Mouse (Mus musculus) lung, postnatal 4 days (tissue): ENCODE measurements around the gene Ndst4.

Experiments used
- DNase-seq, 2 experiments: peaks; one replicate each; pipeline ENCODE4 v3.0.0; 2021

Gene Ndst4

DNA sequence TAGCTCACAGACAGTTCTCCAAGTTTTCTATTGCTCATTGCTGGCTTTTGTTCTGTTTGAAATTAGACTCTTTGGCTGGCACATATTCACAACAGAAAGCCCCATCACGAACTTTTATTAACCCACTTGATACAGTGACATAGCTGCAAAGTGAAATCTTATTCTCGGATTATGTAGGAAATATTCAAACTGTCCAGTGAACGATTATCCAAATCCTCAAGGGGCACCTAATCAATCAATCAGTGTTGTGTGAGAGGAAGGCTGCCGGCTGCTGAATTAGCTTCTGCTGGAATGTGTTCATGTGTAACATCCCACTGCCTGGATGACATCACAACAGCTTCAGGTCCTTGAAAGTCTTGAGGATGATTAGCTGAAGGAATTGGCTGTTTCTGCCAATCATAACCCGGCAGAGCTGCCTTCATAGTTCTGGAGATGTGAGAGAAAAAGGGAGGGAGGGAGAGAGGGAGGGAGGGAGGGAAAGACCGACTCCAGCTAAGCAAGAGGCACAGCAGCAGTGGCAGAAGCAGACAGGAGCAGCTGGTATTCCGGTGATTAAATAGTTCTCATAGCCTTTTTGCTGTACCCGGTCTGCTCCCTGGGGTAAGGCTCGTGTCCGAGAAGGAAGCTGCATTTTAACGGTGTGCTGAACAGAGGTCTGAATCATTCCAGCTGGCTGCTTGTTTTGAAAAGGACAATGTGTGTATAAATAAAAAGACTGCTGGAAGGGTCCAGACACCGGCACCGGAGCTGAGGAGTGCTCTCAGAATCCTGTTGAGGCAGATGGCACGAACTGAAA, at the start of gene Ndst4:
Gene Ndst4 (plus strand): TSS at position 476 of the 796 bp plus-strand sequence.
- peak; percentile 4 to 21 for DNase-seq

DNA sequence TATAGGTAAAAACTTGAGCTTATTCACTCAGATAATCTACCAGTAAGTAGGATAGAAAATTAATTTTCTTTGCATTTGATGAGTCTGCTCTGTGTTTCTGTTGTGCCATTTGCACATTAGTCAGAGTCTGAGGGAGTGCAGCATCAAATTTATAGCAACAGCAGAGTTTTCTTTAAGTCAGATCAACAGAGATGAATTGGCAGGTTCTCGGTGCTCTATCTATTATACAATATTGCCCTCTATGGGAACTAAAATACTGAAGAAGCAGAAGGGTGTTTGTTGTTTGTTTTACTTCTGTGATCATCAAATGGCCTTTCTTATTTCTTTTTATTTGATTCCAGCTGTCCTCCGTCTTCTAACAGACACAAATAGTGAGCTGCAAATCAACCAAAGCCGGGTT, 6.4 kb upstream of the Ndst4 start:
- no peak for DNase-seq

DNA sequence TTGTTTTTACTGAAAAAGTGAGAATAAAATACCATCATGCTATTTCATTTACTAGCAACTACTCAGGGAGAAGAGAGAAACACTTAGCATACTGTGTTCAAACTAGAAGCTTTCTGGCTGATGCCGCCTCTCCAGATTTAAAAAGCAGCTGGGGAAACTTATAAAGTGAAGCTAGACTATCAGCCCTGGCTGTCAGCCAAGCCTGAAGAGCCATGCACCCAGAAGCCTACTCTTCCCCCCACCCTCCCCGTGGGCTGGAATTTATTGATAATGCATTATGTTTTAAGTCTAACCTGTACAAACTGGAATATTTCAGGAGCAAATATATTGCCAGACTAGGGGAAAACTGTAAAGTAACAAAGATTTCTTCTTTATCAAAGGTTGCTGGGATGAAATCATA, 2.6 kb downstream of the Ndst4 start:
- no peak for DNase-seq

DNA sequence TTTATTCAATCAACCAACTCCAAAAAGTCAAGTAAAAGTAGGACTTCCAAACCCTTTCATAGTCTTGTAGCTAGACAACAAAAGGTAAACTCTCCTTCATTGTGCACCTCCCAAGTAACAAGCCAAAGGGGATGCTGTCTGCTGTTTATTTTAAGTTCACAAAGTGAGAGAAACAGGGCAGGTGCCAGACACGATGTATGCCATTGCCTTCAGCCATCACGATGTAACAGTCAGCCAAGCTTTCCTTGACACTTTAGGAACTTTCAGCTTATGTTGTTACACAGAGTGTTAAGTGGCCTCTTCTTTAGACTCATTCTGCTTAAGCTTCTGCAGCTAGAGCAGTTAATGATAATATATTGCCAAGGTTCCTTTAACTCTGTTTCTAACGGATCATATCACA, 3.1 kb downstream of the Ndst4 start:
- DNase-seq = no peak

DNA sequence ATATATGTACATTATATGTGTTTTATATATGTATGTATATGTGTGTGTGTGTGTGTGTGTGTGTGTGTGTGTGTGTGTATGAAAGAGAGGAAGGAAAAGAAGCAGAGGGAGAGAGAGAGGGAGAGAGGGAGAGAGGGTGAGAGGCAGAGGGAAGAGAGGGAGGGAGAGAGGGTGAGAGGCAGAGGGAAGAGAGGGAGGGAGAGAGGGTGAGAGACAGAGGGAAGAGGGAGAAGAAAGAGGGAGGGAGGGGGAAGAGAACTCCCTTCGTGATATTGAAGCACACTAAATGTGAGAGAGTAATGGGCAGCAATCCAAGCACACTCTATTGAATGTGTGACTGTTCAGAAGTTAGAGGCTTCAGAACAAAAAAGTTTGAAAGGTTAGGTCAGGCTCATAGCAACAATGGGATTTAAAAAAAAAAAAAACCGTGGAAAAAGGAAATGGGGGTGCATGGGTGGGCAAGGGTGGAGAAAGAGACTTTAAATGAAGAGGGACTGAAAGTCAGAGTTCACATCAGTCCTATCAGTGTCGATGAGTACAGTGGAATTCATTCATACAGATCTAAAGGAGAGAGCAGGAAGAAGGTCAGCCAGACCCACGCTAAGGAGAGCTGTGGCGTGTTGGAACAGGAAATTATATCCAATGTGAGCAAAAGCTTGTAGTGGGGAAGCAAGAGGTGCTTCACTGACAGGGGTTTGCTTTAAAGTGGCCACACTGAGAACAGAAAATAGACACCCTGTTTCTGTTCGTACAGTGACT, 63.2 kb downstream of the Ndst4 start:
- DNase-seq = no peak

DNA sequence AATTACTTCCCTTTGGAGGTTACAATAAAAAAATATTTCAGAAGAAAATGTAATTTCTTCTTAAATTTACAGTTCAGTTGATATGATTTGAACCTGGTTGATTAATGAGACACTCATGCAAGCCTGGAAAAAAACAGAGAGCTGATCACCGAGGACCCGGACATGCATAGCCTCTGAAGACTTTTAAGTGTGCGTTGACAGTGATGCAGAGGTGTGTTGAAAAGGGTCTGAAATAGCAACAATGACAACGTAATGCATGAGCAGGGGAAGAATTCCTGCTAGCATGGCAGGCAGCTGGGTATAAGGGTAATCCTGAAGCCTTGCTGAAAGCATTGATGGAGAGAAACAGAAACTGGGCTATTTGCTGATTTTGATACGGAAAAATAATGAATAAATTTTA, 106.2 kb downstream of the Ndst4 start:
- no peak for DNase-seq

DNA sequence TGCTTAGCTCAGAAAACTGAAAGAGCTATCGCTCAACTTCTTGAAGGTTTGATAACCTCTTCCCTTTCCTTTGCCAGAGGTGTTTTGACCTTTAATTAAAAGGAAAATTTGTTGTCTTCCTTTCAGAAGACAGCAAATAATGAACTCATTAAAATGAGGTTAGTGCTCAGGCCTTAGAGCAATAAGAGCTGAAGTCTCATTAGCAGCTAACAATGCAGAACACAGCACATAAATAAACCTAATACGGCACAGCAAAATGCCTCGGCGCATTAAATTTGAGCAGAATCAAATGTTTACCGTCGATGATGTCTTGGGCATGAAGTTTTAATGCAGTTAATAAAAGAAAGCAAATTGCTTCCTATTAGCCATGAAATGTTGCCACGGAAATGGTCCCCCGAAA, 129.5 kb downstream of the Ndst4 start:
- no peak for DNase-seq

DNA sequence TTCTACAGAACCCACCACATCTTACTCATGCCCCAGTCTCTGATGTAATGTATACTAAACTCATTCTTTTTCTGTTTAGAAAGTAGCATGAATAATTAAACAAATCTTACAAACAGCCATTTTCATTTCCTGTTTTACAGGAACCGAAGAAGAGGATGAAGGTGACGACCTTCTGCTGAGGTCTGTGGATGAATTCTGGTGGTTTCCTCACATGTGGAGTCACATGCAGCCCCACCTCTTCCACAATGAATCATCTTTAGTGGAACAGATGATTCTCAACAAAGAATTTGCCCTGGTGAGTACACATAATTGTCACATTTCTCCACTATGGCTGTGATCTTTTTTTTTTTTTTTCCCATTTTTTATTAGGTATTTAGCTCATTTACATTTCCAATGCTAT, 166.7 kb downstream of the Ndst4 start:
- DNase-seq = no peak

DNA sequence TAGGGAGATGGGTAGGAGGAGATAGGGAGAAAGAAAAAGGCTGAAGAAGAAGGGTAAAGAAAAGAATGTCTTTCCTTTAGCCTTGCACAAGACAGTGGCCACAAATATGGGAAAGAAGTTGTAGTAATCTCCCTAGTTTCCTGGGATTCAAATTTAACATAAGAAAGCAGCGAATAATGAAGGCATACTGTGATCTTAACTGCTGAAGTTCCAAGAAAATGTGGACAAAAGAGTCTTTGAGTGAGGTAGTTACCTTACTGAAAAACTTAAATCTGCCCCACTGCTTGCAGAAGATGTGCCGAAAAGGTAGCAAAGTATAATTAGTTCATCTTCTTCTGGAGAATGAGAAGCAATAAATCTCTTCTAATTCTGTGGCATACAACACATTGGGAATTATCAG, 228.4 kb downstream of the Ndst4 start:
- no peak for DNase-seq

DNA sequence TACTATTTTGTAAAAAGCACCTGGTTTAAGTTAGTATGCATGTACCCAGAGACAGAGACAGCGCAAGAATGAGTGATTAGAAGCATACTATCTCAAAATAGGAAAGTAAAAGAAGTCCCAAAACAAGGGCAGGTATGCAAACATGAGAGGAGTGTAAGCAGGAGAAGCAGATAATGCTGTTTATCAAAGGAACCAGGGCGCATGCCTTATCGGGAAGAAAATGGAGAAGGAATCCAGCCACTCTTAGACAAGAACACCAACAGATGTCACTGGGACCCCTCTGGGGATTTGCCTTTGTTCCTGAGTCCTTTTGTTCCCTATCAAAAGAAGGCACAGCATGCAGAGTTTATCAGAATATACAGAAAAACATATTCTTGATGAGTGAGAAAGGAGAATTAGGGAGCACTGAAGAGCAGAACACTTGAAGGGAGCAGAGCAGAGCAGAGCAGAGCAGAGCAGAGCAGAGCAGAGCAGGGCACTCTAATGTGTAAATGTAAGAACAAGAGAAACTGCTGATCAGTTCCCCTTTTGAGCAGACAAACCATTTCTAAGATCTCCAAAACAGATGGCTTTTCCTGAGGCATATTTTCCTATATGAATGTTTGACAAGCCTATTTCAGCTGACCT, 251.2 kb downstream of the Ndst4 start:
- no peak for DNase-seq

DNA sequence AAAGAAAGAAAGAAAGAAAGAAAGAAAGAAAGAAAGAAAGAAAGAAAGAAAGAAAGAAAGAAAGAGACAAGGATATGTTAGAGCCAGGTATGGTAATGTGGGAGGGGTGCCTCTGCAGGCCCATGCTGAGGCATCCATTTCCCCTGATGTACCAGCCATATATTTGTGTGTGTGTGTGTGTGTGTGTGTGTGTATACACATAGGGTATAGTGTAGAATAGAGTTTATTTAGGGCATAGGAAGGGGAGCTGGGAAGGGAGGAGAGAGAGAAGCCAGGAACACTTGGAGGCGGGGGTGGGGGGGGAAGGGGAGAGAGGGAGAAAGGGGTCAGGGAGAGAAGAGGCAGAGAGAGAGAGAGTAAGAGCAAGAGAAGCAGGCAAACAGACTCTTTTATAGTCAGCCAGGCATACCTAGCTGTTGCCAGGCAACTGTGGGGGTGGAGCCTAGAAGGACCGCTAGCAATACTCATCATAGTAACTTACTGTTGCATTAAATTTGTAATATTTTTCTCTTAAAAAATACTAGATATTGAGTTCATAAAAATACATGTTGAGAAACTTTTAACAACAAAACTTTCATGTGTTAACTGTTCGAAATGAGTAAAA, 256.3 kb downstream of the Ndst4 start:
- no peak for DNase-seq

DNA sequence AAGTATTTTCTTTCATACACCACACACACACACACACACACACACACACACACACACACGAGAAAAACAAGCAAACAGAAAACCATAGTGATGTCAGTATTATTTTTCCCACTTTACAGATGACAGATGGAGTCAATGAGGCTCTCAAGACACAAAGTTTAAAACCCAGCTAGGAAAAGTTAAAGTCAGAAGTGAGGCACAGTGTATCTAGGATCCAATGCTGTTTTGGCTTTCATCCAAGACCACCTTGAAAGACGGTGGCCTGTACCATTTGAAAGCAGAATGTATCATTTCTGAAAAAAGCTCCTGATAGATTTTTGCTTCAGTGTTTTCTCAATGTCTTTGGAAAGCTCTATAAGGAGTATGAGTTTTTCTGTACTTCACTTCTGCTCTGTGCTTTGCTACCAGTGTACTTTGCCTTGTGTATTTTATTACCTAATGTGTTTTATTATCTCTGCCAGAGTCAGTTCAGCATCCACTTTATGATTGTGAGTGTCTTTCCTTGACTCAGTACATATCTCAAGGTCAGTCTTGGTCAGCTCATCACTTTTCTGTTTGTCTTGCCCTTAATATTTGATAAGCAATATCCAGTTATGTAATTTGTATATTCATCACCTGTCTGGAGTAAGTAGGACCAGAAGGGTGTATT, 257.1 kb downstream of the Ndst4 start:
- no peak for DNase-seq

DNA sequence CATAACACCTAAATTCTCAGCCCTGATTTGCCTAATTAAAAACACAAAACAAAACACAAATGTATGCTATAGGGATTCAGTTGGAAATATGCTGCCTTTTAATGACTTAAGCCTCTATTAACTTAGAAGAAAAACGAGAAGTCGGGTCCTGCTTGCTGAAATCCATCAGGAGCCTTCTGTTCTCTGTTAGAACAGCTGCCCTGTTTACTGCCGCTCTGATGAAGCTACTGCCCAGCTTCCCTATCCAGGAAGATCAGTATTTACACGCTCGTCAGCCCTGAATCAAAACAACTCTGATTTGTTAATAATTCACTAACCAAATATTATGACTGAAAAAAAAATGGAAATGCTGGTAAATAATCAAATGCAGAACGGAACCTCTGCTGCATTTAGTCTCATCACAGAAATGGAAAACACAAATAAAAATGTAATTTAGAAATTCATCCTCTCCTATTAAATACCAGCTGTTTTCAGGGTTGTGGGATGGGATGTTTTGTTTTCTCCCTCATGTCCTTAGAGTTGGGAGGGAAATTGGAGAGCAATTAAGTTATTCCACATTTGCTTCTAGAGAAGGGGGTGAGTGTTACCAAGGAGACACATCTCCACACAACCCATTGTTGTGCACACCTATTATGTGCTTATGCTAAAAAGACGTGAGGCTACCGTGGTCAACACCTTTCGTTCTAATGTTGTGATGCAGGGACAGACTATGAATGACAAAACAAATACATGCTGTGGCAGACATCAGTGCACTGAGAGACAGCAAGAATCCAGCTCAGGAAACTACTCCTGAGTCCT, 270.3 kb downstream of the Ndst4 start:
- no peak for DNase-seq

DNA sequence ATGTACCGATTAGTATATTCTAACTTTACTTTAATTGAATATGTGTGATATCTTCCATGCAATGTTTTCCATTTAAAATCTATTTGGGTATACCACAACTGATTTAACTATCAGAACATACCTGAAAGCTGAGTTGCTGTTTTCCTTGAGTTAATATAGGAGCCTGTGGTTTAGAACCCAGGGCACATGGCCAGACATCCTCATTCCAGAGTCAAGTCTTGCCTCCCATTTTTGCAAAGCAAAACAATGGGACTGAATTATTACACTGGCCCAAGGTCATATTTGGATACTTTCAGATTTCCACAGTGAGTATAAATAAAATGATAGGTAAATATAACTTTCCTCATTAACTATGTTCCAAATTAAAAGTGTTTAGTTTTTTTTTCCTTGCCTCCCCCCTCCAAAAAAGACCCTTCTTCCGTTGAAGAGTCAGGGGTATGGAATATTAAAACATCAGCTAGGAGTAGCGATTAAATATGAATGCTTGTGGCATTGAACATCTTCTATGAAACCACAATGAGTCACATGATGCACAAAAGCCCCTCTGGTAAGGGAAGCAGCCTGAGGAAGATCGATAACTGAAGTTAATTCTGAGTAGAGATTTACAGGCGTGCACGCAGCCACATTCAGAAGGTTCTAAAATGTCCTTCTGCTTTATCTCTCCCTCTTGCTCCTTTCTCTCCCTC, 271.5 kb downstream of the Ndst4 start:
- no peak for DNase-seq

DNA sequence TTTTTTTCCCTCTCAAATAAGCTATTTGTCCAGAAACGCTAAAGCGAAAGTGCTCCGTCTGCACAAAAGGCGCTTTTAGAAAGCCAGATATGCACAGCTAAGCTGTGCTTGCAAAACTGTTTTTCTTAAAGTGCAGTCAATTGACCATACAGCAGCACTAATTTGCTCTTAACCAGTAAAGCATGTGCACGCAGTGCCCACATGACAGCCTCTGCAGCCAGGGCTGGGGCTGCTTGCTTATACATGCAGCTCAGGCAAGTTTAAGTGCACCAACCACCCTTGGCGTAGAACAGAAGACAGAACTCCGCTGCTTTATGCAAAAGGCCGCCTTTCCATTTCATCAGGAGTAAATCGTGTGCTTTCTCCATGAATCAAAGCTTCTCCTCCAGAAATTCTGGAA, 275.0 kb downstream of the Ndst4 start:
- DNase-seq = no peak

DNA sequence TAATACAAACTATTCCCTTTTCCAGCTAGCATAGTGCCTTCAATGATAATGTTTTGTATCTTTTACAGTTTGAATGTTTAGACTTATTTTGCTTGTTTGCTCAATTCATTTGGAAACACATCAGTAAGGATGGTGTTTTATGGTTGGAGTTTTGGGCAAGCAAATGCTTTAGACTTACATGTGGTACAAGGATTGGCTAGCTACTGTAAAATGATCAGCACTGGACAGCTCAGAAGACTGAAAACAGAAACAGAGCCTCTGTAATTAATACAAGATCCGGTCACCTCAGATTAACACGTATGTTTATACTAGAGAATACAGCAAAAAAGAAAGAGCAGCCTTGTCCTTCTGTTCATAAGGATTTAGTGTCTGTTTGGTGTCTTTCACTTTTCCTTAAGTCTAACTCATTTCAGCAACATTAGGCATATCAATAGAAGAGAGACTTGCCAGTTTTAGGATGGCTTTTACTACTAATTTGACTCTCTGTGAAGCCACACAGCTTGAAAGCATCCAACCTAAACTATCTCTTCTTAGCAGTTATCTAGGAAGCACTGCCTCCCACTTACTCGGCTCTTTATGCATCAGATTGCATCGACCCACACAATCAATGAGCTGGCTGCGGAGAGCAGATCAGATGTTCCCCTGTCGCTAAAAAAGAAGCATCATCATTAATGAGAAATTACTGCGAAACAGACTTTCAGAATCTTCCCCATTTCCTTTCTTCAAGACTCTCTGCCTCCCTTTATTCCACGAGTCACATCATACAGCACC, 279.8 kb downstream of the Ndst4 start:
- no peak for DNase-seq

DNA sequence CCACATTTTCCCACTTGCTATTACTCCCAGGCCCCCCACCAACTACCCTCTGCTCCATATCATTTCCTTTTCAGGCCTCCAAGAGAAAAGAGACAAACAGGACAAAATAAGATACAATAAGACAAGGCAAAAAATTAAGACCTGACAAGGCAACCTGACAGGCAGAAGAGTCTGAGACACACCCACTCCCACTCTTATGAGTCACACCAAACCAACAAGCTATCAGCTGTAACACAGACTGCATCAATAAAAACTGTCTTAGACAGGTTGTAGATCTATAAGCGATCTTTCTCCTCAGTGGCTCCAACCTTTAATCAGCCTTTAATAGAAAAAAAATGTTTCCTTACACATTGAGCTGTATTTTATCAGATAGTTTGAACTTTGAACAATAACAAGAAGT, 280.7 kb downstream of the Ndst4 start:
- no peak for DNase-seq

DNA sequence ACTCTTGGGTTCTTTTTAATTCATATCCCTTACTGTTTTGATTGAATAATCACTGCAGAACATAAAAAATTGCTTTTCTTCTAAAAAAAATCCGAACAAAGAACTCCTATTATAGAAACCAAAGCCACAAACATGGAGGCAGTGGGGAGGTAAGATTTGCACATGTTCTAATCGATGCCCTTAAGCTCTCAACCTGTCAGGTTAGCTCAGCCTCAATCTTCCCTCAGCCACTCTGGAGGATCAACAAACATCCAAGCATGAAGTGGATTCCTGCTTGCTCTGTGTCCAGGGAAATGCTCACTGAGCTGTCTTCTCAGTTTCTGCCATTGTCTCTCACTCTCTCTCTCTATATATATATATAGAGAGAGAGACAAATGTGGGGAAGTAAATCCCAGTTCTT, 283.7 kb downstream of the Ndst4 start:
- DNase-seq = no peak

DNA sequence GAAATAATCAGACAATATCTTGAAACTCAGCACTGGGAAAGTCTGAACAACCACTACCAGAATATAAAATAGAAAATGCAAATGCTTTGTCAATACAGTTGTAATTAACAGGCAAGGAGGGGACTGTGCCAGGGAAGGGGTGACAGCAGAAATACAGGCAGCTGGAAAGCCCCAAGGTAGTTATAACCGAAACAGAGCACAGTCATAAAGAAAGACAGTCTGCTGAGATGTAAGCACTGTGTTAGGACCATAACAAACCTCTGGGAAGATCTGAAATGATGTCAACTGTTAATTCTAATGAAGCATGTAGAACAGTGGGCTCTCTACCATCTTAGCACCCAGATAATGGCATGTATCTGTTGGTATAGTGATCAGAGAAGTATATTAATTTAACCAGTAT, 287.1 kb downstream of the Ndst4 start:
- no peak for DNase-seq

DNA sequence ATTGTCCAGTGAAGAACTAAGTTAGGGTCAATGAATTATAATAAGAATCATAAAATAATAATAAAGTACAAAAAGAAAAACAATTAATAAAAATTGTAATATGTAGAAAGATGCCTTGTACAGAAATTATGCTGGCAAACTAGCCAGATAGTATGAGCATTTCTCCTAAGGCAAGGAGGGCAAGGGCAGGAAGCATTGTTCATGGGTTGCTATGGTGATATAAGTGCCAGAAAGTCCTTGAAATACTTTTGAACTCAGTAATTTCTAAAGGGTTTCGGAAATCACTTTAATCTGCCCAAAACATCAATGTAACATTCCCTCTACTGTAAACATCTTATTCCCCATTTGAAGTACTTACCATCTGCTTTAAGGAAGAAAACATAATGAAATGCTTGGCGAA, 319.1 kb downstream of the Ndst4 start:
- DNase-seq = no peak

DNA sequence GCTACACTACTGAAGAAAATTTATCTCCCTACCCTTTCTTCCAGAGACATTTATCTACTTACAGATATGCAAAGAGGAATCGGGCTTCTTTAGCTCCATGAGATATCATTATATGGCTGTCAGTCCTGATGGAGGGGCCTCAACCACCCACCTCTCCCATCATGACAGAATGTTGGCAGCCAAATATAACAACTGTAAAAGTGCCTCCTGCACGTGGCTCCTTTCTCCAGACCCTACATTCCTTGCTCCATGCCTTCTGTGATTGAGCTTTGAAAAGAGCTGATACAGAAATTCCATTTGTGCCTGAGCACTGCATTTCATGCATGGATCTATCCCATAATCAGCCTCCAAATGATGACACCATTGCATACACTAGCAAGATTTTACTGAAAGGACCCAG, 331.1 kb downstream of the Ndst4 start:
- no peak for DNase-seq
